Mouse (Mus musculus) midbrain, embryonic 11.5 days (tissue): Measurements from ENCODE around the gene Sec16a. TPM values are rescaled to one million over a fixed set of nuclear protein-coding genes. Genes with fewer than 3 reads are reported as not detected.

Experiments
- ATAC-seq: fragments of 200-750 bp; cut with Nextera tagmentation; 2 replicates; pipeline ENCODE4 v1.8.0; 2017; ENCODE audit warnings: moderate TSS enrichment, moderate library complexity; ENCODE audit not compliant: low FRiP score
- DNase-seq: peaks from one replicate; pipeline ENCODE4 v3.0.0; 2015; ENCODE audit warnings: low spot score; ENCODE audit errors: missing footprints
- H3K27ac ChIP-seq: fragments of 300-500 bp; sonication (generic); 2 replicates; pipeline ENCODE4 v1.5.1; 2014; ENCODE audit warnings: low read depth, low read length
- H3K27me3 ChIP-seq: fragments of 300-500 bp; sonication (generic); 2 replicates; pipeline ENCODE4 v1.6.1; 2014; ENCODE audit warnings: mild to moderate bottlenecking, low read length, moderate library complexity, mixed read lengths; ENCODE audit not compliant: control insufficient read depth, insufficient read depth
- H3K36me3 ChIP-seq: fragments of 300-500 bp; sonication (generic); 2 replicates; pipeline ENCODE4 v1.6.1; 2014; ENCODE audit warnings: mild to moderate bottlenecking, low read length, moderate library complexity, mixed read lengths; ENCODE audit not compliant: control insufficient read depth, insufficient read depth
- H3K4me1 ChIP-seq: fragments of 300-500 bp; sonication (generic); 2 replicates; pipeline ENCODE4 v1.6.1; 2014; ENCODE audit warnings: low read length; ENCODE audit not compliant: control insufficient read depth, insufficient read depth
- H3K4me2 ChIP-seq: fragments of 300-500 bp; sonication (generic); 2 replicates; pipeline ENCODE4 v1.6.1; 2014; ENCODE audit warnings: mild to moderate bottlenecking, moderate library complexity
- H3K4me3 ChIP-seq: fragments of 300-500 bp; sonication (generic); 2 replicates; pipeline ENCODE4 v1.5.1; 2014; ENCODE audit warnings: low read depth, low read length
- H3K9ac ChIP-seq: fragments of 300-500 bp; sonication (generic); 2 replicates; pipeline ENCODE4 v1.6.1; 2014; ENCODE audit warnings: low read length
- H3K9me3 ChIP-seq: fragments of 300-500 bp; sonication (generic); 2 replicates; pipeline ENCODE4 v1.6.1; 2016; ENCODE audit warnings: low read length; ENCODE audit not compliant: control insufficient read depth
- WGBS: fragments of 180-500 bp; shearing (Covaris S2); extraction: QIAGEN DNeasy Blood & Tissue Kit; methylation state at CpG from one replicate; pipeline ENCODE4 v1.1.7; 2014; 5-methylcytosine and 5-hydroxymethylcytosine counted together
- polyA plus RNA-seq: library from polyadenylated mRNA; unstranded; fragments of >200 nt; fragmentation: Nextera tagmentation; extraction: Ambion mirVana; gene quantifications from 2 replicates; pipeline ENCODE4 v1.2.1, GENCODE M21; 2014

Sec16a gene
- polyA plus RNA-seq, 1 experiment from 2014 or later = 28.2 TPM

DNA sequence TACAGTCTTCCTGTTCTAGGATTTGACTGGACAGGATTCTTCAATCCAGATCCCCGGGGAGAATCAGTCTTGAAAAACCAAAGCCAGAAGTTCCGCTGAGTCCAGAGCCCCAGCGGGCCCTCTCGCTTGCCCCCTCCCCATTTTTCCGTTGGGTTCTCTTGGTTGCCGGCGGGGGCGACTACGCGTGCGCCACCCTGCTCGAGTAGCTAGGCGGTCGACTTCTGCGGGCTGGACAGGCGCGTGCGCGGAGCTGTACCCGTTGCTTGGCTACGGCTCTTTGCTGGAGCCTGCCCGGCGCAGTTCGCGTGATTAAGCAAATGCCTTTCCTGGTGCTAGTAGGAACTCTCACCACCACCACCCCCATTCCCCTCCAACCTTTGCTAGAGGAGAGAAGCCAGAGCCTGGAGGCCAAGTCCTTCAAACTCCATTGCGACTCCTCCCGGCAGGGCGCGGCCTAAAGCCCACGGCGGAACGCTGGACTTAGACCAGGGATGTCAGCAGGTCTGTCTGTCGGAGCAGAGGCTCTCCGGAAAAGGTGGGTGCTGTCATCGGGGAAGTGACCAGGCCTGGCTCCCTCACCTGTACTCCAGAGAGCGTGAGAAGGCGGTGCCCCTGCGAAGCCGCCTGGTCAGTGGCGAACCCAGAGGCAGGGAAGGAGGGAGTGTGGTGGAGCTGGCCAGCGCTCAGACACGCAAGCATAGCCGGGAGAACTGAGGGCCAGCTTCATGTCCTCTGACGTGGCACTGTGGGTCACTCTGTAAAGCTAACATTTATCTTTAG lies 840 bp upstream of the Sec16a start:
- peak; percentile 90 for ATAC-seq
- Histone ChIP-seq H3K9me3 (no peaks in the 10 kb centered on the region), H3K4me1 (peaks cover 27% of the 10 kb centered on the region), H3K36me3 (peaks cover under 1% of the 10 kb centered on the region; the same call in 1 of the 2 replicates), H3K9ac (peak overlapping the region; percentile 67), H3K27ac (peak overlapping the region; percentile 37), H3K27me3 (no peaks in the 10 kb centered on the region), H3K4me2 (peak overlapping the region; percentile 79), H3K4me3 (peak overlapping the region; percentile 78)
- DNase-seq = no peak
- under 1% methylated on average over 44 of the region's 44 CpGs for WGBS

DNA sequence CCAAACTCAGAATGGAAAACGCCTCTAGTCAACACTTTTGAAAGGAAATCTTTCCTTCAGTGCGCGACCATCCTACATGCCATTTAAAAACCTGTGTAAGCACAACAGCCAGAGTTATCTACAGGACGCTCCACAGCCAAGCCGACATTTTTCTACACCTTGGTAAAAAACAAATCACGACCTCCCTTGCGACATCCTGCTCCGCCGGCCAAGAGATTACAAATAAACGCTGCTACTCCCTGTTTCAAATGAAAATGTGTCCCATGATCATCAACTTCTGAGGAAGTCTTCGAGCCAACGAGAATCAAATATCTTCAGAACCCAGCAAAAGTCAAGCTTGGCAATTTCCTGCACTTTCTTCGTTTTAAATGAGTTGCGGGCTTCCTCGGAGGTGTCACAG lies 648 bp downstream of the Sec16a start:
- peak overlapping the region; percentile 78 for H3K4me3 ChIP-seq

GRCm38 (mm10) chr2:26443876-26444275 lies 1.1 kb downstream of the Sec16a start:
- peak overlapping the region; percentile 78 for H3K4me3 ChIP-seq
- ATAC-seq = no peak
- H3K27me3 ChIP-seq = no peaks in the 10 kb centered on the region
- WGBS = 61% methylated on average over 3 of the region's 3 CpGs
- peak overlapping the region; percentile 82 for H3K4me2 ChIP-seq
- DNase-seq = no peak
- H3K4me1 ChIP-seq = peaks cover 23% of the 10 kb centered on the region
- peak overlapping the region; percentile 80 for H3K9ac ChIP-seq
- H3K27ac ChIP-seq = no peak overlapping the region
- H3K9me3 ChIP-seq = no peaks in the 10 kb centered on the region
- H3K36me3 ChIP-seq = peaks cover 9% of the 10 kb centered on the region; the same call in 1 of the 2 replicates

More for the DNA sequence above, 648 bp downstream of the Sec16a start:
- Histone ChIP-seq H3K9ac (peak overlapping the region; percentile 80), H3K4me1 (peaks cover 23% of the 10 kb centered on the region), H3K27me3 (no peaks in the 10 kb centered on the region), H3K27ac (no peak overlapping the region), H3K4me2 (peak overlapping the region; percentile 82), H3K36me3 (peaks cover 9% of the 10 kb centered on the region; the same call in 1 of the 2 replicates), H3K9me3 (no peaks in the 10 kb centered on the region)
- DNase-seq (no peak), ATAC-seq (no peak)
- WGBS = 6% methylated on average over 15 of the region's 15 CpGs

- H3K4me2 ChIP-seq = no peak overlapping the region
- whole genome bisulfite sequencing = 72% methylated on average over 1 of the region's 1 CpGs
- ATAC-seq = no peak
These were observed 2.2 kb downstream of the Sec16a start for GRCm38 (mm10) chr2:26442843-26443242.

GRCm38 (mm10) chr2:26441688-26442087 lies 3.3 kb downstream of the Sec16a start:
- H3K4me1 ChIP-seq = peaks cover 20% of the 10 kb centered on the region
- H3K27ac ChIP-seq = no peak overlapping the region
- peaks cover 11% of the 10 kb centered on the region; the same call in 1 of the 2 replicates for H3K36me3 ChIP-seq
- H3K4me3 ChIP-seq = no peak overlapping the region
- ATAC-seq (no peak), DNase-seq (no peak)
- H3K9ac ChIP-seq = no peak overlapping the region
- no peaks in the 10 kb centered on the region for H3K27me3 ChIP-seq
- H3K9me3 ChIP-seq = no peaks in the 10 kb centered on the region
- no peak overlapping the region for H3K4me2 ChIP-seq
- 84% methylated on average over 5 of the region's 5 CpGs for WGBS

More at GRCm38 (mm10) chr2:26442843-26443242, 2.2 kb downstream of the Sec16a start:
- Histone ChIP-seq H3K27me3 (no peaks in the 10 kb centered on the region), H3K9me3 (no peaks in the 10 kb centered on the region), H3K9ac (no peak overlapping the region), H3K36me3 (peaks cover 11% of the 10 kb centered on the region; the same call in 1 of the 2 replicates), H3K4me1 (peaks cover 23% of the 10 kb centered on the region), H3K27ac (no peak overlapping the region), H3K4me3 (no peak overlapping the region)
- no peak for DNase-seq

GRCm38 (mm10) chr2:26441261-26441660 lies 3.8 kb downstream of the Sec16a start:
- Histone ChIP-seq H3K36me3 (peaks cover 11% of the 10 kb centered on the region; the same call in 1 of the 2 replicates), H3K9me3 (no peaks in the 10 kb centered on the region), H3K4me3 (no peak overlapping the region), H3K9ac (no peak overlapping the region), H3K4me2 (no peak overlapping the region), H3K27me3 (no peaks in the 10 kb centered on the region), H3K4me1 (peaks cover 15% of the 10 kb centered on the region), H3K27ac (no peak overlapping the region)
- WGBS = 94% methylated on average over 4 of the region's 4 CpGs
- DNase-seq (no peak), ATAC-seq (no peak)

- peaks cover 14% of the 10 kb centered on the region; the same call in 1 of the 2 replicates for H3K36me3 ChIP-seq
- no peak for DNase-seq
- 89% methylated on average over 6 of the region's 6 CpGs for WGBS
These were observed 5.3 kb downstream of the Sec16a start for GRCm38 (mm10) chr2:26439671-26440070.

DNA sequence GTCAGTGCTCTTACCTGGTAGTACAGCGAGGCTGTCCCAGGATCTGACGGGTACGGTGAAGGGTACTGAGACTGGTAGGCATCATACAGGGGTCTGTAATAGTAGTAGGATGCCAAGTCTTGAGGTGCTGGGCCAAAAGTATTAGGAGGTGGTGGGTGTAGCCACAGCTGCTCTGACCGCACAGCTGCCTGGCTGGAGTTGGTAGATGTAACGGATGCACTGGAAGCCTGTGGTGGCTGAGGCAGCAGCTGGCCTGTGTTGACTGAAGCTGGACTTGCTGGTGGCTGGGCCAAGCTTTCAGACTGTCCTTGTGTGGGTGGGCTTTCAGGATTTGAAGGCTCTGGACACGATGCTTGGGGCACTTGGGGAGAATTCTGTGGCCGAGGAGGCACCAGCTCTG lies 6.6 kb downstream of the Sec16a start:
- ATAC-seq (no peak), DNase-seq (no peak)
- H3K27ac ChIP-seq = no peak overlapping the region
- 92% methylated on average over 7 of the region's 7 CpGs for WGBS
- H3K4me1 ChIP-seq = peaks cover 2% of the 10 kb centered on the region
- no peak overlapping the region; the same call in 1 of the 2 replicates for H3K9ac ChIP-seq
- H3K4me3 ChIP-seq = no peak overlapping the region
- H3K36me3 ChIP-seq = peaks cover 20% of the 10 kb centered on the region
- H3K9me3 ChIP-seq = no peaks in the 10 kb centered on the region
- no peaks in the 10 kb centered on the region for H3K27me3 ChIP-seq
- no peak overlapping the region for H3K4me2 ChIP-seq

More at GRCm38 (mm10) chr2:26439671-26440070, 5.3 kb downstream of the Sec16a start:
- no peak overlapping the region for H3K4me2 ChIP-seq
- H3K9me3 ChIP-seq = no peaks in the 10 kb centered on the region
- H3K4me1 ChIP-seq = peaks cover 13% of the 10 kb centered on the region
- ATAC-seq = no peak
- no peak overlapping the region for H3K27ac ChIP-seq
- H3K9ac ChIP-seq = no peak overlapping the region
- no peak overlapping the region for H3K4me3 ChIP-seq
- H3K27me3 ChIP-seq = no peaks in the 10 kb centered on the region

DNA sequence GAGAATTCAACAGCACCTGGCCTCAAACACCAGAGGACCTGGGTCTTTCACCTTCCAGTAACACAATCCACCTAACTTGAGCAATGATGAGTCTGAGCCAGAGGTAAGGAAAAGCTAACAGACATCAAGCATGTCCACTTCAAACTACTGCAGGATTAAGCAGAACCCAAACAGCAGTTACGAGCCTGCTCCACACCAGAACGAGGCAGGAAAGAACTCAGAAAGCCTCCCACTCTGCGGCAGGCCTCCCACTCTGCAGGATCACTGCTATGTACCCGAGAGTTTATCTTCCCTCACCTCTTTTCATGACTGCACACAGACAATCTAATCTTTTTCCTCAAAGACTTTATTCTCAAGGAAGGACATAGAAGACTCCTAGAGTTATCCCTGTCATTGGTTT lies 7.8 kb downstream of the Sec16a start:
- no peak for DNase-seq
- H3K27me3 ChIP-seq = no peaks in the 10 kb centered on the region
- H3K4me3 ChIP-seq = no peak overlapping the region
- H3K27ac ChIP-seq = no peak overlapping the region
- ATAC-seq = no peak
- no peak overlapping the region for H3K4me2 ChIP-seq
- no peak overlapping the region for H3K9ac ChIP-seq
- H3K9me3 ChIP-seq = no peaks in the 10 kb centered on the region
- H3K4me1 ChIP-seq = no peaks in the 10 kb centered on the region
- peaks cover 23% of the 10 kb centered on the region for H3K36me3 ChIP-seq
- 86% methylated on average over 4 of the region's 4 CpGs for WGBS
